Mouse (Mus musculus) midbrain, postnatal 0 days (tissue): ENCODE data around the gene Slc23a4. TPM values are rescaled to one million over a fixed set of nuclear protein-coding genes. Genes with fewer than 3 reads are reported as not detected.
A peak's percentile ranks its signal among the peaks of the same experiment; 100 is the strongest.

ENCODE experiments used
- ATAC-seq: fragments of 200-750 bp; cut with Nextera tagmentation; 2 replicates; pipeline ENCODE4 v1.8.0; 2017; ENCODE audit warnings: moderate number of reproducible peaks, mild to moderate bottlenecking, moderate TSS enrichment, moderate library complexity; ENCODE audit not compliant: low FRiP score
- DNase-seq: peaks from one replicate; pipeline ENCODE4 v3.0.0-alpha.2; 2015; ENCODE audit warnings: low spot score
- H3K27ac ChIP-seq: fragments of 300-500 bp; sonication (generic); 2 replicates; pipeline ENCODE4 v1.5.1; 2014; ENCODE audit warnings: low read depth, mild to moderate bottlenecking, low read length, mixed read lengths
- H3K27me3 ChIP-seq: fragments of 300-500 bp; sonication (generic); 2 replicates; pipeline ENCODE4 v1.6.1; 2014; ENCODE audit warnings: low read length, control low read depth, mixed read lengths; ENCODE audit not compliant: insufficient read depth
- H3K36me3 ChIP-seq: fragments of 300-500 bp; sonication (generic); 2 replicates; pipeline ENCODE4 v1.6.1; 2014; ENCODE audit warnings: low read length, control low read depth, mixed read lengths; ENCODE audit not compliant: insufficient read depth
- H3K4me1 ChIP-seq: fragments of 300-500 bp; sonication (generic); 2 replicates; pipeline ENCODE4 v1.6.1; 2014; ENCODE audit warnings: mild to moderate bottlenecking, control low read depth, antibody characterized with exemption, low read length, mixed read lengths; ENCODE audit not compliant: insufficient read depth
- H3K4me2 ChIP-seq: fragments of 300-500 bp; sonication (generic); 2 replicates; pipeline ENCODE4 v1.6.1; 2014; ENCODE audit warnings: low read depth, mild to moderate bottlenecking, low read length, mixed read lengths; ENCODE audit not compliant: poor library complexity, severe bottlenecking
- H3K4me3 ChIP-seq: fragments of 300-500 bp; sonication (generic); 2 replicates; pipeline ENCODE4 v1.5.1; 2014; ENCODE audit warnings: low read depth, mild to moderate bottlenecking, low read length, moderate library complexity
- H3K9ac ChIP-seq: fragments of 300-500 bp; sonication (generic); replicated peaks from 2 replicates; pipeline ENCODE4 v1.6.1; 2014; ENCODE audit warnings: mild to moderate bottlenecking, low read length, moderate library complexity, mixed read lengths; ENCODE audit not compliant: poor library complexity, severe bottlenecking
- H3K9me3 ChIP-seq: fragments of 300-500 bp; sonication (generic); 2 replicates; pipeline ENCODE4 v1.6.1; 2016; ENCODE audit warnings: low read length, control low read depth
- CTCF ChIP-seq: IDR thresholded peaks from 2 replicates; pipeline ENCODE4 v1.5.1; 2016; ENCODE audit warnings: antibody characterized with exemption, mild to moderate bottlenecking
- WGBS: fragments of 180-500 bp; shearing (Covaris S2); extraction: QIAGEN DNeasy Blood & Tissue Kit; methylation state at CpG from one replicate; pipeline ENCODE4 v1.1.7; 2014; 5-methylcytosine and 5-hydroxymethylcytosine counted together
- polyA plus RNA-seq: library from polyadenylated mRNA; unstranded; fragments of >200 nt; fragmentation: Nextera tagmentation; extraction: Ambion mirVana; gene quantifications from 2 replicates; pipeline ENCODE4 v1.2.1, GENCODE M21; 2015
- total RNA-seq: library from RNA; depleted of rRNA; stranded (reverse); fragments of >200 nt; gene quantifications from 2 replicates; pipeline ENCODE4 v1.2.3, GENCODE M21; 2014

Slc23a4 gene
- total and polyA plus RNA-seq, 2 experiments from 2014 or later: 0.43 to 1.2 TPM

- no peak for DNase-seq
- H3K4me2 ChIP-seq: no peak overlapping the region
- H3K36me3 ChIP-seq: no peaks in the 10 kb centered on the region
- H3K27me3 ChIP-seq: no peaks in the 10 kb centered on the region
- H3K9me3 ChIP-seq: no peaks in the 10 kb centered on the region
- no peak overlapping the region for H3K4me3 ChIP-seq
- no peaks in the 10 kb centered on the region for H3K4me1 ChIP-seq
- TF ChIP-seq CTCF: no peak
- no peak overlapping the region for H3K27ac ChIP-seq
- H3K9ac ChIP-seq: no peak overlapping the region
- ATAC-seq: no peak
- WGBS: 93% methylated on average over 7 of the region's 7 CpGs
Measured at GRCm38 (mm10) chr6:34919146-34919545, 69.1 kb downstream of the Slc23a4 start.

DNA sequence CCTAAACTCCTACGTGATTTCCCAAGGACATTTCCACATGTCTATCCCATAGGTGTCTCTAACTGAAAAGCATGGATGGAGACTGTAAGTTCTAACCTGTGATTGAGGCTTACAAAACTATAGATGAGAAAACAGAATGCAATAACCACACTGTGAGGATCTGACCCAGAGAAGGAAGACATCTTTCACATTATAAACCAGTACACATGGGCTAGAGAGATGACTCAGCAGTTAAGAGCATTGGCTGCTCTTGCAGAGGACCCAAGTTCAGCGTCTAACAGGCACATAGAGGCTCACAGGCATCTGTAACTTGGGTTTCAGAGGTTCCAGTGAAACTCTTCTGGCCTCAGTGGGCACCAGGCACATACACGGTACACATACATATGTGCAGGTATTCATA is 73.7 kb downstream of the Slc23a4 start:
- Histone ChIP-seq H3K4me3 (no peak overlapping the region), H3K27me3 (no peaks in the 10 kb centered on the region)

DNA sequence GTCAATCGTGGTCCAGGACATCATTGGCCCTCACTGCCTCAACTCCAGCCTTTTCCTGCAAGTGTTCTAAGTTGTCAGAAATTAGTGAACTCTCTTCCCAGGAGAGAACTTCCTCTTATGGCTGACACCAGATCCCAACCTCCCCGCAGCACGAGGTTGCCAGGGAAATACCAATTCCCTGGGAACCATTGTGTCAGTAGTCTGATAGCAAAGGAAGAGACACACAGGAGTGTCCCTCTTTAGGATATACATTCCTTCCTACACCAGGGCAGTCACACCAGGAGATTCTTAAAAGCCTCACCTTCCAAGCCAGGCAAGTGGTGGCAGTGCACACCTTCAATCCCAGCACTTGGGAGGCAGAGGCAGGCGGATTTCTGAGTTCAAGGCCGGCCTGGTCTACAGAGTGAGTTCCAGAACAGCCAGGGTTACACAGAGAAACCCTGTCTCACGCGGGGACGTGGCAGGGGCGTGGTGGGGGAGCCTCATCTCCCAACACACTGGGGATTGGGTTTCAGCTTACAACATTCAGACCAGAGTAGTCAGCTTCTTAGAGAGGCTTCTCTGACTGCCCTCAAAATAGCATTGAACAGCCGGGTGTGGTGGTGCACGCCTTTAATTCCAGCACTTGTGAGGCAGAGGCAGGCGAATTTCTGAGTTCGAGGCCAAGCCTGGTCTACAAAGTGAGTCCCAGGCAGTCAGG is 74.7 kb downstream of the Slc23a4 start:
- Histone ChIP-seq H3K4me1 (peaks cover 7% of the 10 kb centered on the region; the same call in 1 of the 2 replicates), H3K36me3 (no peaks in the 10 kb centered on the region), H3K9me3 (no peaks in the 10 kb centered on the region), H3K4me2 (no peak overlapping the region), H3K27ac (no peak overlapping the region), H3K4me3 (no peak overlapping the region), H3K27me3 (no peaks in the 10 kb centered on the region), H3K9ac (no peak overlapping the region)
- DNase-seq (no peak), ATAC-seq (no peak)
- TF ChIP-seq CTCF: no peak
- WGBS: 87% methylated on average over 13 of the region's 13 CpGs

More for the DNA sequence above, 73.7 kb downstream of the Slc23a4 start:
- 91% methylated on average over 3 of the region's 3 CpGs for WGBS
- TF ChIP-seq CTCF: no peak
- no peak overlapping the region for H3K4me2 ChIP-seq
- H3K27ac ChIP-seq: no peak overlapping the region
- peaks cover 7% of the 10 kb centered on the region; the same call in 1 of the 2 replicates for H3K4me1 ChIP-seq
- DNase-seq (no peak), ATAC-seq (no peak)
- H3K9me3 ChIP-seq: no peaks in the 10 kb centered on the region
- no peaks in the 10 kb centered on the region for H3K36me3 ChIP-seq
- no peak overlapping the region for H3K9ac ChIP-seq

GRCm38 (mm10) chr6:34910371-34911219 is 77.6 kb downstream of the Slc23a4 start, which contains the start of gene Wdr91:
Gene Wdr91 (minus strand): TSS chr6:34910876.
- peak; percentile 92 for DNase-seq
- under 1% methylated on average over 51 of the region's 64 CpGs for WGBS

DNA sequence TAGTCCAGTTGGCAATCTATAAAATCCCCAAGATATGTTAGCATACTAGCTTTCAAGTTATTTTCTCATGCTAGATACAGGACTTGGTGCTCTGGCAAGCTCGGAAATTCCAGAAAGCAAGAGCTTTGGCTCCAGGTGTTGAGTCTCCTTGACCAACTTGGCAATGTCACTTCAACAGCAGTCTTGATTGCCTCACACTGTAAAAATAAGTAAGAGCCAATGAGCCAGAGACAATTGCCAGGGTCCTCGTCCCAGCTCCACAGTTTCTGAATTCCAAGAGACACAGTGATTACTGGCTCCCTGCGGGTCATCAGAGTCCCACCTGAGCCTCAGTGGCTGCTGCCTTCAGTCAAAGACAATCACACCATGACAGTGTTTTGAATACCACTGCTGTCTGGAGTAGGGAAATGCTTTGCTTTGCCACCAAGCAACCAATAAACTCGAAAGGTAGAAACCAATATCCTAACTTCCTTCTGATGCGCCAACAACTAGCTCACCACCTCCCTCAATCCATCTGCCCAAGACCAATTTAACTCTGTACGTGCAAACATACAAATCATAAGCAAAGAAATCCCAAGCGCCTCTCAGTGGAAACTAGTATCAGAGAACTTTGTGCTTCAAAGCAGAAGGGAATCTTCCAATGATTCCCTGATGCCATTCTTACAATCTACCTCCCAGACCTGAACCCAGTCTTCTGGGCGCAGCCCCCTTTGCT is 78.4 kb downstream of the Slc23a4 start:
- no peak for TF ChIP-seq CTCF
- H3K36me3 ChIP-seq: peaks cover 31% of the 10 kb centered on the region
- H3K9ac ChIP-seq: peak overlapping the region; percentile 77
- H3K4me1 ChIP-seq: peaks cover 7% of the 10 kb centered on the region; the same call in 1 of the 2 replicates
- peak overlapping the region; percentile 61 for H3K4me2 ChIP-seq
- WGBS: 43% methylated on average over 8 of the region's 8 CpGs
- H3K9me3 ChIP-seq: no peaks in the 10 kb centered on the region
- no peaks in the 10 kb centered on the region for H3K27me3 ChIP-seq
- H3K4me3 ChIP-seq: peak overlapping the region; percentile 77
- no peak for DNase-seq
- ATAC-seq: no peak
- H3K27ac ChIP-seq: peak overlapping the region; percentile 85

More at GRCm38 (mm10) chr6:34910371-34911219, 77.6 kb downstream of the Slc23a4 start, which contains the start of gene Wdr91:
- peak within 1 kb of the TSS; percentile 77 for H3K4me3 ChIP-seq
- H3K27ac ChIP-seq: peak within 1 kb of the TSS; percentile 85
- peak within 1 kb of the TSS; percentile 61 for H3K4me2 ChIP-seq
- no peaks in the 10 kb centered on the region for H3K27me3 ChIP-seq
- peaks cover 7% of the 10 kb centered on the region; the same call in 1 of the 2 replicates for H3K4me1 ChIP-seq
- H3K9me3 ChIP-seq: no peaks in the 10 kb centered on the region
- H3K36me3 ChIP-seq: peaks cover 25% of the 10 kb centered on the region
- ATAC-seq: peak; percentile 92
- TF ChIP-seq CTCF: peak; percentile 51
- H3K9ac ChIP-seq: peak within 1 kb of the TSS; percentile 77
